Mouse (Mus musculus) right cerebral cortex, postnatal 4 days (tissue): ENCODE data around the gene Dyx1c1.

ENCODE experiments used
- DNase-seq: peaks from one replicate; pipeline ENCODE4 v3.0.0-alpha.2; 2022

The Dyx1c1 gene

GRCm38 (mm10) chr9:72958521-72959450, at the start of gene Dyx1c1, which contains the start of gene Gm44503:
Gene Dyx1c1 (plus strand): TSS chr9:72958785.
Gene Gm44503 (plus strand): TSS chr9:72958852.
- DNase-seq = peak; percentile 74

- DNase-seq = no peak
Measured at GRCm38 (mm10) chr9:72911381-72911780, 47.2 kb upstream of the Dyx1c1 start.

GRCm38 (mm10) chr9:72913551-72913950, 45.0 kb upstream of the Dyx1c1 start:
- DNase-seq = no peak

GRCm38 (mm10) chr9:72915728-72916127, 42.9 kb upstream of the Dyx1c1 start:
- no peak for DNase-seq

- no peak for DNase-seq
Measured at GRCm38 (mm10) chr9:72923068-72923467, 35.5 kb upstream of the Dyx1c1 start.

GRCm38 (mm10) chr9:72925021-72925934, 33.3 kb upstream of the Dyx1c1 start, which contains the start of gene Pygo1:
Gene Pygo1 (plus strand): TSS chr9:72925645.
- peak; percentile 53 for DNase-seq

- no peak for DNase-seq
Measured at GRCm38 (mm10) chr9:72925935-72926258, 32.7 kb upstream of the Dyx1c1 start.

GRCm38 (mm10) chr9:72931166-72931790, 27.3 kb upstream of the Dyx1c1 start:
- DNase-seq = no peak

- no peak for DNase-seq
Measured at GRCm38 (mm10) chr9:72935309-72935708, 23.3 kb upstream of the Dyx1c1 start.

- no peak for DNase-seq
Measured at GRCm38 (mm10) chr9:72936301-72936700, 22.3 kb upstream of the Dyx1c1 start.

GRCm38 (mm10) chr9:72943424-72943823, 15.2 kb upstream of the Dyx1c1 start:
- no peak for DNase-seq

GRCm38 (mm10) chr9:72944286-72944685, 14.3 kb upstream of the Dyx1c1 start:
- DNase-seq = no peak

- DNase-seq = no peak
Measured at GRCm38 (mm10) chr9:72947010-72947409, 11.6 kb upstream of the Dyx1c1 start.

GRCm38 (mm10) chr9:72949572-72949971, 9.0 kb upstream of the Dyx1c1 start:
- DNase-seq = no peak

- no peak for DNase-seq
Measured at GRCm38 (mm10) chr9:72954746-72955145, 3.8 kb upstream of the Dyx1c1 start.

GRCm38 (mm10) chr9:72955546-72955945, 3.0 kb upstream of the Dyx1c1 start:
- DNase-seq = peak; percentile 29

GRCm38 (mm10) chr9:72961346-72961745, 2.8 kb downstream of the Dyx1c1 start:
- no peak for DNase-seq

- no peak for DNase-seq
Measured at GRCm38 (mm10) chr9:72961959-72962358, 3.4 kb downstream of the Dyx1c1 start.

GRCm38 (mm10) chr9:72968349-72969061, 9.9 kb downstream of the Dyx1c1 start:
- DNase-seq = peak; percentile 39

GRCm38 (mm10) chr9:72969874-72970273, 11.3 kb downstream of the Dyx1c1 start:
- DNase-seq = no peak

GRCm38 (mm10) chr9:72972435-72972834, 13.8 kb downstream of the Dyx1c1 start:
- DNase-seq = no peak

GRCm38 (mm10) chr9:72972984-72973383, 14.4 kb downstream of the Dyx1c1 start:
- no peak for DNase-seq
